Mouse (Mus musculus): ENCODE measurements around the gene Cacna2d3.

- TF ChIP-seq CTCF (IDR thresholded peaks at IDR 0.05; ENCODE audit: control insufficient read depth, insufficient read depth, insufficient replicate concordance, low read depth, low read length) (no peak), POLR2A (IDR thresholded peaks at IDR 0.05; ENCODE audit: control insufficient read depth, low read depth, low read length) (no peak)
Observed at GRCm38 (mm10) chr14:29222191-29222882, 499.3 kb downstream of the Cacna2d3 start.

Measured in testis, adult 2 months (tissue).